Mouse (Mus musculus) liver (tissue): Measurements from ENCODE around the gene Olfr392.

Experiments
- DNase-seq: peaks from one replicate; pipeline ENCODE4 v3.0.0-alpha.2; 2020; ENCODE audit warnings: mixed read lengths

Gene Olfr392

DNA sequence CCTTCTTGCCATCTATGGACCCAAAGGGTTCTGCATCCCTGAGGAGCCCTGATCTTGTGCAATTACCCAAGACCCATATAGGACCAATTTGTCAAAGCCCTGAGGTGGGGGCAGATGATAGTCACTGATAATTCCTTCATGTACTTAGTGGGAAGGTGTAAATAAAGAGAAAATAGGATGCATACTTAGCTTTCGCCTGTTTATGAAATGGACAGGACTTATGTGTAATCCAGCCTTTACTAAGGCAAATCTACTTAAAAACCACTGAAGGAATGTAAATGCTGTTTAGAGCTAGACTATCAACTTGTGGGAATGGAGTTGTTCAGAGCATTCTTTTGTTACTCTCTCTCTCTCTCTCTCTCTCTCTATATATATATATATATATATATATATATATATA is at the start of gene Olfr392:
Gene Olfr392 (minus strand): TSS at position 101 of the 400 bp plus-strand sequence.
- DNase-seq, result no peak

DNA sequence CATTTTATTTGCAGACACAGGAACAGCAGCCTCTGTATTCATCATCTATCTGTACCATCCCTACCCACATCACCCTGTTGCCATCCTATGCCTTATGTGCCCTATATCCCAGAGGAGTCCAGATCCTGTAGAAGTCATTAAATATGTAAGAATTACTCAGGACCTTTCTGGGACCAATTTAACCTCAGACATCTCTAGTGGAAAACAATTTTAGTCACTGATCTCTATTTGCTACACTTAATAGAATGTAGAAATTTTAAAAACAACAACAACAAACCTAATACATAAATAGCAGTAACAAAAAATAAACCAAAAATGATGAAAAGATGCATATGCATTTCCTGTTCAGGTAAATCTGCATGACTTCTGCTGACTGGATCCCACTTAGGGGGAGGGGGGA is 34.5 kb upstream of the Olfr392 start, which contains the start of gene Olfr393:
Gene Olfr393 (minus strand): TSS at position 101 of the 400 bp plus-strand sequence.
- DNase-seq, result no peak

DNA sequence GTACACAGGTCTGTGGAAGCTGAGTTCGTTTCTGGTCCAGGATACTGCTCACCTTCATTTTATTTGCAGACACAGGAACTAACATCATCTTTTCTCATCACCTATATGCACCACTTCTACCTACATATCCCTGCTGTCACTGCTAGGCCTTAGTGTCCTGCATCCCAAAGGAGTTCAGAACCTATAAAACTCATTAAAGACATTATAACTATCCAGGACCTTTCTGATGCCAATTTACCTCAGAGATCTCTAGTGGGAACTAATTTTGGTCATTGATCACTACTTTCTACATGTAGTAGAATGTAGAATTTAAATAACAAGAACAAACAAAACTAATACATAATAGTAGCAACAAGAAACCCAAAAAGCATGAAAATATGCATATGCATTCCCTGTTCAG is 13.9 kb downstream of the Olfr392 start, which contains the start of gene Olfr391-ps:
Gene Olfr391-ps (minus strand): TSS at position 101 of the 400 bp plus-strand sequence.
- no peak for DNase-seq

DNA sequence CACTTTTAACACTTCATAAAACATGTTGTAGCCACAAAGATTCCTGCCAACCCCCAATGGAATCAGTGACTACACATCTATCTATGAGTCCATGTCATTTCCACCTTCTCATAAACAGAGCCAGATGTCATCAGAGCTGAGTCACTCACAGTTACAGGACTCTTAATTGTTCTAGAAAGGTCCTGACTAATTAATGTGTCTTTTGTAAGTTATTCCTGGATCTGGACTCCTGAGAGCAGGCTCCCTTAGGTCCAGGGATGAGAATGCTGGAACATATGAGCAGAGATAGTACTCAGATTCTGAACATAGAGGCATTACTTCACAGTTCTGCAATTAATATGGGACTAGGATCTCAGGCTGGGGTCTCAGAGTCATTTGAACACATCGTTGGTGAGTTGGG is 34.2 kb downstream of the Olfr392 start, which contains the start of gene Olfr390:
Gene Olfr390 (plus strand): TSS at position 301 of the 400 bp plus-strand sequence.
- no peak for DNase-seq

DNA sequence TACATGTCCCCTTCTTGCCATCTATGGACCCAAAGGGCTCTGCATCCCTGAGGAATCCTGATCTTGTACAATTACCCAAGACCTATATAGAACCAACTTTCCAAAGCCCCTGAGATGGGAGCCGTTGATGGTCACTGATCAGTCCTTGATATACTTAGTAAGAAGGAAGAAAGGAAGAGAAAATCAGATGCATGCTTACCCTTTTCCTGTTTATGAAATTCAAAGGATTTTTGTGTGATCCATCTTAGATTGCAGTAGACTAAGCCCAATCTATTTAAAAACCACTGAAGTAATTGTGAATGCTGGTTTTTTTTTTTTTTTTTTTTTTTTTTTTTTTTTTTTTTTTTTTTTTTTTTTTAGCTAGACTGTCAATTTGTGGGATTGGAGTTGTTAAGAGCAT is 36.2 kb downstream of the Olfr392 start, which contains the start of gene Olfr389:
Gene Olfr389 (minus strand): TSS at position 101 of the 400 bp plus-strand sequence.
- DNase-seq, result no peak
